Mouse (Mus musculus): Measurements from ENCODE around the gene Snrnp70.
A peak's percentile ranks its signal among the peaks of the same experiment; 100 is the strongest.

The Snrnp70 gene

DNA sequence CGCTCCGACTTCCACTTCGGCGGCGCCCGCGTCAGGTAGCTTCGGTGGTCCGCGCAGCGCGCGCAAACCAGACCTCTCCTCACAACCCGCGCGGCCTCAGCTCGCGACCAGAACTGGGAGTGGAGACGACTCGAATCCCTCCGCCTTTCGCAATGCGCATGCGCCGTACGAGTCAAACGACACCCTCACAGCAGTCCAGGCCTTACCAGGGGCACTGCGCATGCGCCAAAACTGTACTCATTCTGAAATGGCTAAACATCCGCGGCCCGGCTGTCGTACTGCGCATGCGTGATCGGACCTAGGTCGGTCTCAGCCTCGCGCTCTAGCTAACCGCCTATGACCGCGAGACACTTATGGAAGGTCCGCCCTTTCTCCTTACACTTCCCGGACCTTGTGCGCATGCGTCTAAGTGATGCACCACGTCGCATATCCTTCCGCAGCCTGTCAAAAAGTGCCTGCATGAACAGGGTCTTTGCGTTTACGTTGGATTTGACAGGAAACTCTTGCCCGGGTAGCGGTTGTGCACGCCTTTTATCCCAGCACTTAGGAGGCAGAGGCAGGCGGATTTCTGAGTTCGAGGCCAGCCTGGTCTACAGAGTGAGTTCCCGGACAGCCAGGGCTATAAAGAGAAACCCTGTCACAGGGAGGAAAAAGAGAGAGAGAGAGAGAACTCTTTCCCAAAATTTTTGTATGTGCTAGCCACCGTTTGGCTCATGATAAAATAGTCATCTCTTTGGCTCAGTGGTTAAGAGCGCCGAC is at the start of gene Snrnp70:
TSS of gene Snrnp70 (minus strand) at position 165 of the 759 bp plus-strand sequence.
- peak; percentile 100 for DNase-seq (ENCODE audit: low spot score in 2 of 2)

- no peak for DNase-seq (ENCODE audit: low spot score in 2 of 2)
Observed at GRCm38 (mm10) chr7:45443526-45444420, 48.2 kb upstream of the Snrnp70 start.

DNA sequence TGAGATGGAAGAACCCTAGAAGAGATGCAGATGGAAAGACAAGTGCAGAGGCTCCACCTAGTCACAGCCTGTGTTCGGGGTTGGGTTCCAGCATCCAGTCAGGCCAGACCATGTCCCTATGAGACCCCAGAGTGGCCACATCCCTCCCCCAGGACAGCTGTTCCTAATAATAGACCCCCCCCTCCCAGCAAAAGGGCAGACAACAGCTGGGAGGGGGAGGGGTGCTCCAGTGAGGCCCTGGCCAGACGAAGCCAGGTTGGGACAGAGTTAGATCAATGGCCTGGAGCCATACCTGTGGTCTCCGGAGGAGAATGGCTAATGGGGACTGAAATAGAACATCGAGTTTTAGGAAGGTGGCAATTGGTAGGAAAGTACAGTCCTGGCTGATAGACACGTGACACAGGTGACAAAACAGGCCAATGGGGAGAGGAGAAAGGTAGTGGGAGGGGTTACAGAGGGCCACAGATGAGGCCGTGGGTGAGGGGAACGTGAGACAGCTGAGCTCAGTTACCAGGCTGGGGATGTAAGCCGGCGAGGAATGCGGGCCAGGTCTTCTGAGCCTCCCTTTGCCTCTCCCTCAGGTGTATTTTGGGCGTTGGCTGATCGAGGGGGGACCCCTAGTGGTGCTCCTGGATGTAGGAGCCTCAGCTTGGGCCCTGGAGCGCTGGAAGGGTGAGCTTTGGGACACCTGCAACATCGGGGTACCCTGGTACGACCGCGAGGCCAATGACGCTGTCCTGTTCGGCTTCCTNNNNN is 42.2 kb upstream of the Snrnp70 start, which contains the start of gene Ruvbl2:
TSS of gene Ruvbl2 (minus strand) at position 576 of the 756 bp plus-strand sequence.
- DNase-seq (ENCODE audit: low spot score in 2 of 2): no peak

GRCm38 (mm10) chr7:45437046-45437445 is 41.5 kb upstream of the Snrnp70 start:
- DNase-seq (ENCODE audit: low spot score in 2 of 2): no peak

GRCm38 (mm10) chr7:45436444-45436843 is 40.9 kb upstream of the Snrnp70 start:
- DNase-seq (ENCODE audit: low spot score in 2 of 2): no peak

DNA sequence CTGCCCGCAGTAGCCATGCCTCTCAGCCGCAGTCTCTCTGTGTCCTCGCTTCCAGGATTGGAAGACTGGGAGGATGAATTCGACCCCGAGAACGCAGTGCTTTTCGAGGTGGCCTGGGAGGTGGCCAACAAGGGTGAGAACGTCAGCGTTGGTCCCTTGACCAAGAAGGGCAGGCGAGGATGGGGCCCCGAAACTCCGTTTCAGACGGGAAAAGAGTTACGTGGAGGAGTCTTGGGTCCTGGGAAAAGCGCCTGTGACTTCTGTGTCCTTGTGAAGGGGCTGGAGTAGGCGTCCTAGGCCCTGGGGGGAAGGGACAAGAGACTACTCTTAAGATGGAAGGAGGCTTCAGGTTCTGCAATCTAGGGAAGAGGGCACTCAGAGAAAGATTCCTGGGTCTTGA is 39.5 kb upstream of the Snrnp70 start:
- no peak for DNase-seq (ENCODE audit: low spot score in 2 of 2)

GRCm38 (mm10) chr7:45434203-45435015 is 38.9 kb upstream of the Snrnp70 start, which contains the start of gene Gys1:
Gys1 (plus strand) TSS chr7:45434844.
- peak; percentile 100 for DNase-seq (ENCODE audit: low spot score in 2 of 2)

DNA sequence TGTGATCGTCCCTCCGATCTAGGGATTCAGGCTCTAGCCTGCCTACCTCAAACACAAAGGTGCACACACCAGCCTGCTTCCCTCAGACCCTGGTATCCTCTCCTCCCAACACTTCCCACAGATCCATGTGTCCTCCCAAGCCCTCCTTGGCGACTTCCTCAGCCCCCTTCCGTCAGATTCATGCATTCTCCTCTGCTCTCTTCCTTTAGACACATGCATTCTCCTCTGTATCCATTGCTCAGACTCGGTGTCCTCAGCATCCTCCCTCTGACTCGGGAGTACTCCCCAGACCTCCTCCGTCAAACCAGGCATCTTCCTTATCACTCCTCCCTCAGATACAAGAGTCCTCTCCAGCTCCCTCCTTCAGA is 38.3 kb upstream of the Snrnp70 start:
- no peak for DNase-seq (ENCODE audit: low spot score in 2 of 2)

GRCm38 (mm10) chr7:45426556-45426955 is 31.0 kb upstream of the Snrnp70 start:
- no peak for DNase-seq (ENCODE audit: low spot score in 2 of 2)

- no peak for DNase-seq (ENCODE audit: low spot score in 2 of 2)
Observed at GRCm38 (mm10) chr7:45421194-45421593, 25.7 kb upstream of the Snrnp70 start.

DNA sequence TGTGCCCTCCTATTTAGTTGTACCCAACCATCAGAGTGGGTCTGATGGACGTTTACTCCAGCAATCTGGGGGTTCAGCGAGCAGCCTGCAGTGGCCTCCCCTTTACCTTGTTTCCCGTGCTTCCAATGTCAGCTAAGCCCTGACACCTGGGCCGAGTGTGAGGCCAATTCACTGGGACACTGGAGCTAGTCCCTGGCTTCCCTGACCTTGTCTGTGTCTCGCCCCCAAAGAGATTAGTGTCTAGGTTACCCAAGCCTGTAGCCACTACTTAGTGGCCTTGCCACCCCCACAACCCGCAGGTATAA is 25.0 kb upstream of the Snrnp70 start, which contains the start of gene Lhb:
TSS of gene Lhb (plus strand) at position 206 of the 305 bp plus-strand sequence.
- no peak for DNase-seq (ENCODE audit: low spot score in 2 of 2)

- no peak for DNase-seq (ENCODE audit: low spot score in 2 of 2)
Observed at GRCm38 (mm10) chr7:45419859-45420614, 24.5 kb upstream of the Snrnp70 start.

DNA sequence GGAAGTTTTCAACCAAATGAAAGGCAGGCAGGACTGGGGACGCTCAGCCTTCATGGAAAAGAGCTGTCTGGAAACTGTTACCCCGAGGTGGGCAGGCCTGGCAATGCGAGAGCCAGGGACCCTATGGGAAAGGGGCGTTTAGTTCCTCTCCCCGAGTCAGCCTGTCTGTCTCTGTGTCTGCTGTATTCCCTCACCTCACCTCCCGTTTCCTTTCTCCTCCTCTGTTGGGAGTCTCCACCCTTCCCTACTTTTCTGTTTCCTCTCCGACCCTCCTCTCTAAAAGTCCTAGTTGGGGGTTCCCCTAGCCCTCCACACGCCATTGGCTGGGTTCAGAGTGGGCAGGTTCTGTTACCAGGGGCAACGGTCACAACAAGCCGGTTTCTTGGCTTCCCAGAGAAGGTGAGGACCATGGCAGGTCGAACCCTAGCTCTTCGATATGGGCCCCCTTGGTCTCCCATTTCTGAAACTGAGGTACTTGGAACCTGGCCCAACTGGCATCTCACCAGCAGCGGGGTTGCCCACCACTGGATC is 22.5 kb upstream of the Snrnp70 start:
- no peak for DNase-seq (ENCODE audit: low spot score in 2 of 2)

DNA sequence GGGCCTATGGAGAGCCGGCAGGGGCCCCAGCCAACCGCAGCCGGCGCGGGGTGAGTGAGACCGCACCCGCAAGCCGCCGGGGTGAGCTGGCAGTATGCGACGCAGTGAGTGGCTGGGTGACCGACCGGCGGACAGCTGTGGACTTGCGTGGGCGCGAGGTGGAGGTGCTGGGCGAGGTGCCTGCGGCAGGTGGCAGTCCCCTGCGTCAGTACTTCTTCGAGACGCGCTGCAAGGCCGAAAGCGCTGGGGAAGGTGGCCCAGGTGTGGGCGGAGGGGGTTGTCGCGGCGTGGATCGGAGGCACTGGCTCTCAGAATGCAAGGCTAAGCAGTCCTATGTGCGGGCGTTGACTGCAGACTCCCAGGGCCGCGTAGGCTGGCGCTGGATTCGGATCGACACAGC is 20.1 kb upstream of the Snrnp70 start:
- no peak for DNase-seq (ENCODE audit: low spot score in 2 of 2)

GRCm38 (mm10) chr7:45414740-45415224 is 19.2 kb upstream of the Snrnp70 start:
- no peak for DNase-seq (ENCODE audit: low spot score in 2 of 2)

GRCm38 (mm10) chr7:45413864-45414739 is 18.6 kb upstream of the Snrnp70 start:
- no peak for DNase-seq (ENCODE audit: low spot score in 2 of 2)

DNA sequence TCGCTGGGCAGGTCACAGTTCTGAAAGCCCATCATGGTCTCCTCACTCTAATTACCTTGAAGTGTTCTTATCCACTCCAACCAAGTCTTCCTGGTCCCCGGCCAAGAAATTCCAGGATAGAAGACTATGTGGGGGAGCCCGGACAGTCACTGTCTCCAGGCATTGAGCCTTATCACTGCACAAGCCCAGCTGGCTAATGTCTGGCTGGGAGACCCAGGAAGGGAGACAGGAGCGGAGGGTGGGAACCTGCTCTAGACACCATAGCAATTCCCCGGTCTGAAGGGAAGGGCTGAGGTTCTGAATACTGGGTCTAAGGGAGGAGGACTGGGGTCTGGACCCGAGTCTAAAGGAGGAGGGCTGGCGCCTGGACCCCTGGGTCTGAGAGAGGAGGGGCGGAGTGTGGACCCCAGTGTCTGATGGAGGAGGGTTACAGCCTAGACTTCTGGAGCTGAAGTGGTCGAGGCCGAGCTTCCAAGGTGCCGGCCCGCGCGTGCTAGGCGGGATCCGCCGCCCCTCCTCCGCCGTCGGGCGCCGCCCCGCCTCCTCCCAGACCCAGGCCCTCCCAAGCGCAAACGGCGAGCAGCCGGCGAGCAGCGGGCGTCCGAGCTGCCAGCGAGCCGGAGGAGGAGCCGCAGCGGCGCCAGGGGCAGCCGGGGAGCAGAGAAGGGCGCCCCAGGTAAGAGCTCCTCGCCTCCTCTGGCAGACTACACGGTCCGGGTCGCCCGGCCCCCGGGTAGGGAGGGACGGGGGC is 17.7 kb upstream of the Snrnp70 start, which contains the start of gene Ntf5:
TSS of gene Ntf5 (plus strand) at position 583 of the 751 bp plus-strand sequence.
- DNase-seq (ENCODE audit: low spot score in 2 of 2): no peak

GRCm38 (mm10) chr7:45412421-45412820 is 16.9 kb upstream of the Snrnp70 start:
- DNase-seq (ENCODE audit: low spot score in 2 of 2): no peak

All from frontal cortex, postnatal 14 days (tissue).